Mouse (Mus musculus): ENCODE measurements around the gene Tnip2. TPM values are rescaled to one million over a fixed set of nuclear protein-coding genes. Genes with fewer than 3 reads are reported as not detected.

Tnip2 gene
- polyA plus RNA-seq, 1 experiment from 2014 or later: 26.2 TPM

- no peak overlapping the region for H3K4me3 ChIP-seq
- H3K9ac ChIP-seq: no peak overlapping the region
- H3K36me3 ChIP-seq: no peaks in the 10 kb centered on the region
- no peak overlapping the region for H3K27ac ChIP-seq
- WGBS: 80% methylated on average over 5 of the region's 5 CpGs
- H3K4me2 ChIP-seq: no peak overlapping the region
- H3K4me1 ChIP-seq: peaks cover 7% of the 10 kb centered on the region; the same call in 1 of the 2 replicates
- H3K27me3 ChIP-seq: no peaks in the 10 kb centered on the region
- H3K9me3 ChIP-seq: no peaks in the 10 kb centered on the region
- no peak for ATAC-seq (ENCODE audit: insufficient number of reproducible peaks, low FRiP score, low TSS enrichment, low read depth)
These were observed 21.2 kb upstream of the Tnip2 start for GRCm38 (mm10) chr5:34534776-34535581.

GRCm38 (mm10) chr5:34533820-34534219 is 20.0 kb upstream of the Tnip2 start:
- Histone ChIP-seq H3K4me3 (no peak overlapping the region), H3K9me3 (no peaks in the 10 kb centered on the region), H3K27ac (no peak overlapping the region), H3K4me2 (no peak overlapping the region), H3K27me3 (no peaks in the 10 kb centered on the region), H3K4me1 (peaks cover 7% of the 10 kb centered on the region; the same call in 1 of the 2 replicates), H3K36me3 (no peaks in the 10 kb centered on the region), H3K9ac (no peak overlapping the region)
- no peak for ATAC-seq (ENCODE audit: insufficient number of reproducible peaks, low FRiP score, low TSS enrichment, low read depth)
- 64% methylated on average over 3 of the region's 3 CpGs for WGBS

- no peak overlapping the region for H3K4me2 ChIP-seq
- no peaks in the 10 kb centered on the region for H3K9me3 ChIP-seq
- no peak overlapping the region for H3K9ac ChIP-seq
- H3K4me1 ChIP-seq: peaks cover 3% of the 10 kb centered on the region; the same call in 1 of the 2 replicates
- no peak overlapping the region for H3K27ac ChIP-seq
- ATAC-seq (ENCODE audit: insufficient number of reproducible peaks, low FRiP score, low TSS enrichment, low read depth): no peak
- H3K4me3 ChIP-seq: no peak overlapping the region
- 69% methylated on average over 5 of the region's 5 CpGs for WGBS
- H3K36me3 ChIP-seq: no peaks in the 10 kb centered on the region
- H3K27me3 ChIP-seq: no peaks in the 10 kb centered on the region
These were observed 19.3 kb upstream of the Tnip2 start for GRCm38 (mm10) chr5:34533066-34533465.

GRCm38 (mm10) chr5:34530687-34531086 is 16.9 kb upstream of the Tnip2 start:
- Histone ChIP-seq H3K27me3 (no peaks in the 10 kb centered on the region), H3K36me3 (no peaks in the 10 kb centered on the region), H3K27ac (no peak overlapping the region), H3K4me1 (peaks cover 9% of the 10 kb centered on the region), H3K9ac (no peak overlapping the region), H3K9me3 (no peaks in the 10 kb centered on the region), H3K4me3 (no peak overlapping the region), H3K4me2 (no peak overlapping the region)
- 45% methylated on average over 4 of the region's 4 CpGs for WGBS
- no peak for ATAC-seq (ENCODE audit: insufficient number of reproducible peaks, low FRiP score, low TSS enrichment, low read depth)

GRCm38 (mm10) chr5:34530116-34530515 is 16.3 kb upstream of the Tnip2 start:
- 75% methylated on average over 5 of the region's 5 CpGs for WGBS
- no peaks in the 10 kb centered on the region for H3K36me3 ChIP-seq

GRCm38 (mm10) chr5:34528724-34529123 is 14.9 kb upstream of the Tnip2 start:
- Histone ChIP-seq H3K27me3 (no peaks in the 10 kb centered on the region), H3K4me3 (no peak overlapping the region), H3K4me2 (no peak overlapping the region), H3K9me3 (no peaks in the 10 kb centered on the region), H3K4me1 (peaks cover 9% of the 10 kb centered on the region), H3K9ac (no peak overlapping the region), H3K27ac (no peak overlapping the region), H3K36me3 (no peaks in the 10 kb centered on the region)
- WGBS: 66% methylated on average over 5 of the region's 5 CpGs
- ATAC-seq (ENCODE audit: insufficient number of reproducible peaks, low FRiP score, low TSS enrichment, low read depth): no peak

More at GRCm38 (mm10) chr5:34530116-34530515, 16.3 kb upstream of the Tnip2 start:
- Histone ChIP-seq H3K27me3 (no peaks in the 10 kb centered on the region), H3K9ac (no peak overlapping the region), H3K9me3 (no peaks in the 10 kb centered on the region), H3K27ac (no peak overlapping the region), H3K4me3 (no peak overlapping the region), H3K4me2 (no peak overlapping the region), H3K4me1 (peaks cover 9% of the 10 kb centered on the region)
- no peak for ATAC-seq (ENCODE audit: insufficient number of reproducible peaks, low FRiP score, low TSS enrichment, low read depth)

GRCm38 (mm10) chr5:34527352-34527751 is 13.6 kb upstream of the Tnip2 start:
- Histone ChIP-seq H3K27me3 (no peaks in the 10 kb centered on the region), H3K4me1 (peaks cover 9% of the 10 kb centered on the region), H3K9ac (no peak overlapping the region), H3K9me3 (no peaks in the 10 kb centered on the region), H3K4me2 (no peak overlapping the region), H3K36me3 (no peaks in the 10 kb centered on the region), H3K27ac (no peak overlapping the region), H3K4me3 (no peak overlapping the region)
- WGBS: 82% methylated on average over 2 of the region's 2 CpGs
- no peak for ATAC-seq (ENCODE audit: insufficient number of reproducible peaks, low FRiP score, low TSS enrichment, low read depth)

- ATAC-seq (ENCODE audit: insufficient number of reproducible peaks, low FRiP score, low TSS enrichment, low read depth): no peak
- H3K4me3 ChIP-seq: peak overlapping the region; percentile 57
- no peaks in the 10 kb centered on the region for H3K27me3 ChIP-seq
- H3K27ac ChIP-seq: no peak overlapping the region
- no peaks in the 10 kb centered on the region for H3K9me3 ChIP-seq
- 50% methylated on average over 5 of the region's 5 CpGs for WGBS
- H3K9ac ChIP-seq: no peak overlapping the region
- peaks cover 9% of the 10 kb centered on the region for H3K4me1 ChIP-seq
- no peaks in the 10 kb centered on the region for H3K36me3 ChIP-seq
- H3K4me2 ChIP-seq: peak overlapping the region; percentile 82
These were observed 12.6 kb upstream of the Tnip2 start for GRCm38 (mm10) chr5:34526477-34526775.

- Histone ChIP-seq H3K4me1 (peaks cover 9% of the 10 kb centered on the region), H3K9me3 (no peaks in the 10 kb centered on the region), H3K36me3 (no peaks in the 10 kb centered on the region), H3K4me2 (peak within 1 kb of the TSS; percentile 82), H3K27ac (0 out of 2 replicates have a peak within 1 kb of the TSS, but pooled peaks have one; percentile 63), H3K4me3 (peak within 1 kb of the TSS; percentile 57), H3K9ac (0 out of 2 replicates have a peak within 1 kb of the TSS, but pooled peaks have one; percentile 37), H3K27me3 (no peaks in the 10 kb centered on the region)
- 3% methylated on average over 38 of the region's 38 CpGs for WGBS
- peak; percentile 91 for ATAC-seq (ENCODE audit: insufficient number of reproducible peaks, low FRiP score, low TSS enrichment, low read depth)
These were observed 12.1 kb upstream of the Tnip2 start, which contains the start of gene Sh3bp2 for GRCm38 (mm10) chr5:34525663-34526476. TSS of gene Sh3bp2 (plus strand) at chr5:34525838.

- no peak overlapping the region for H3K4me2 ChIP-seq
- no peak overlapping the region for H3K4me3 ChIP-seq
- H3K9me3 ChIP-seq: no peaks in the 10 kb centered on the region
- peaks cover 6% of the 10 kb centered on the region; the same call in 1 of the 2 replicates for H3K4me1 ChIP-seq
- no peaks in the 10 kb centered on the region for H3K27me3 ChIP-seq
- no peak overlapping the region for H3K27ac ChIP-seq
- no peaks in the 10 kb centered on the region for H3K36me3 ChIP-seq
- ATAC-seq (ENCODE audit: insufficient number of reproducible peaks, low FRiP score, low TSS enrichment, low read depth): no peak
- H3K9ac ChIP-seq: no peak overlapping the region
These were observed 10.7 kb upstream of the Tnip2 start for GRCm38 (mm10) chr5:34524511-34524910.

GRCm38 (mm10) chr5:34523958-34524485 is 10.2 kb upstream of the Tnip2 start:
- 50% methylated on average over 4 of the region's 4 CpGs for WGBS
- ATAC-seq (ENCODE audit: insufficient number of reproducible peaks, low FRiP score, low TSS enrichment, low read depth): no peak

GRCm38 (mm10) chr5:34521337-34521736 is 7.5 kb upstream of the Tnip2 start:
- no peaks in the 10 kb centered on the region for H3K9me3 ChIP-seq
- no peak overlapping the region for H3K27ac ChIP-seq
- H3K36me3 ChIP-seq: no peaks in the 10 kb centered on the region
- no peak overlapping the region for H3K4me2 ChIP-seq
- no peak overlapping the region for H3K9ac ChIP-seq
- H3K27me3 ChIP-seq: no peaks in the 10 kb centered on the region
- 74% methylated on average over 3 of the region's 3 CpGs for WGBS
- H3K4me3 ChIP-seq: no peak overlapping the region
- no peak for ATAC-seq (ENCODE audit: insufficient number of reproducible peaks, low FRiP score, low TSS enrichment, low read depth)
- H3K4me1 ChIP-seq: peaks cover 6% of the 10 kb centered on the region; the same call in 1 of the 2 replicates

More at GRCm38 (mm10) chr5:34523958-34524485, 10.2 kb upstream of the Tnip2 start:
- H3K27ac ChIP-seq: no peak overlapping the region
- no peaks in the 10 kb centered on the region for H3K27me3 ChIP-seq
- H3K9ac ChIP-seq: no peak overlapping the region
- H3K4me3 ChIP-seq: no peak overlapping the region
- H3K4me1 ChIP-seq: peaks cover 6% of the 10 kb centered on the region; the same call in 1 of the 2 replicates
- no peak overlapping the region for H3K4me2 ChIP-seq
- no peaks in the 10 kb centered on the region for H3K9me3 ChIP-seq
- no peaks in the 10 kb centered on the region for H3K36me3 ChIP-seq
